Mouse (Mus musculus) erythroid progenitor cell, adult 5-6 weeks (primary cell): ENCODE results near the gene Rpl36a-ps1. TPM values are rescaled to one million over a fixed set of nuclear protein-coding genes. Genes with fewer than 3 reads are reported as not detected.
"Not testable (repeated sequence)": the region's sequence is repeated elsewhere in the genome, so short reads cannot be mapped to it uniquely, and the experiment has no call there.

ENCODE experiments used
- ATAC-seq: replicated peaks from 2 replicates; pipeline ENCODE4 v1.8.0; 2016; ENCODE audit warnings: moderate number of reproducible peaks, mild to moderate bottlenecking, moderate TSS enrichment, inconsistent platforms; ENCODE audit not compliant: poor library complexity, low FRiP score, severe bottlenecking
- total RNA-seq, 2 experiments: library from RNA; stranded (forward) in 1 of 2; stranded (reverse) in 1 of 2; fragments of 150-400 nt in 1 of 2; fragments of 186-747, 209-891 nt in 1 of 2; gene quantifications; 2 replicates each; pipeline versions ENCODE4 v1.2.3 to v1.2.4; 2015 to 2017; ENCODE audit warnings: low replicate concordance in 2 of 2

Rpl36a-ps1 gene
- total RNA-seq (2015; ENCODE audit: low replicate concordance) (6.3 and 8.3 TPM in 2 replicates), total RNA-seq (2017; ENCODE audit: low replicate concordance) (4.3 TPM in 1 of 2 replicates, not detected in the other)

GRCm38 (mm10) chr14:98994218-98994617 is at the start of gene Rpl36a-ps1:
Rpl36a-ps1 (minus strand) TSS chr14:98994318.
- no peak for ATAC-seq

- no peak for ATAC-seq
These were observed 49.4 kb upstream of the Rpl36a-ps1 start for GRCm38 (mm10) chr14:99043499-99043898.

DNA sequence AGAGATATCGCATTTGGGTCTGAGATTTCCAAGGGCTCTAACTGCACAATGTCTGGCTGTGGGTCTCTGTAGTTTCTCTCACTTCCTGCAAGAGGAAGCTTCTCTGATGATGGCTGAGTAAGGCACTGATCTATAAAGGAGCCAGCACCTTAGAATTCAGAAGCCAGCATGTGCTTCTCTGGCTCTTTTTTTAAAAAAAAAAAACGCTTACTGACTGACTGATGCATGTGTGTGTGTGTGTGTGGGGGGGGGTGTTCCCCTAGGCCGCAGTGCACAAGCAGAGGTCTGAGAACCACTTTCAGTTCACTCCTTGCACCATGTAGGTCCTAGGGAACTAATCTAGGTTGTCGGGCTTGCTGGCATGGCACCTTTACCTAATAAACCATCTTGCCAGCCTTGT is 47.3 kb upstream of the Rpl36a-ps1 start:
- ATAC-seq, result no peak

GRCm38 (mm10) chr14:99039308-99039707 is 45.2 kb upstream of the Rpl36a-ps1 start:
- not testable (repeated sequence) for ATAC-seq

GRCm38 (mm10) chr14:99037703-99038102 is 43.6 kb upstream of the Rpl36a-ps1 start:
- no peak for ATAC-seq

DNA sequence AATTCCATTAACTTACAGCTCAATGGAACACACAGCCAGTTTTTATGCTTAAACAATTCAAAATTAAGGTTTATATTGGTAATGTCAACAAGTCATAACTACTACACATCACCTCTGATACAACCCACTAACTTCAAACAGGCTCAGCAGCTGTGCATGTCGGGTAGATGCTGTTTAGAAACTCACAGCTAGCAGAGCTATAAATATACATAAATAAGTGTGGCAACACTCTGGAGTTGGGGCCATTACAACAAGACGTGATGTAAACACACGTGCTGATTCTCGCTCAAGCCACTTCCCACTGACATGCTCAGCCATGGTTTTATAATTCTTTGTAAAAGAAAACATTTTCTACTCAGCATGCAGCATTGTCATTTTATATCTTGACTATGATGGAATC is 41.9 kb upstream of the Rpl36a-ps1 start:
- ATAC-seq, result no peak

DNA sequence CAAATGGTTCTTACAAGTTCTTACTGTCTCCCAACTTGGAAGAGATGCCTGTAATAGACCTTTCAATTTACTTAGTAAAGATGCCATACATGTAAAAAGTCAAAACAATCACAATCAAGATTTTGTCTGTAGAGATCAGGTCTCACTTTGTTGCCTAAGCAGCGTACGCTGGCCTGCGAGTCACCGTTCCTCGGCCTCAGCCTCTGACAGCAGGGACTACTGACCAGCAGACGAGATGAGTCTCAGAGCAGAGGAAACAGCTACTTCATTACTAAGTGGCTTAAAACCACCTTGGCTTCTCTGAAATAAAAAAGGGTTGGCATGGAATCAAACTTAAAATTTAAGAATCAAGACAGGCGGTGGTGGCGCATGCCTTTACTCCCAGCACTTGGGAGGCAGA is 40.7 kb upstream of the Rpl36a-ps1 start:
- not testable (repeated sequence) for ATAC-seq

DNA sequence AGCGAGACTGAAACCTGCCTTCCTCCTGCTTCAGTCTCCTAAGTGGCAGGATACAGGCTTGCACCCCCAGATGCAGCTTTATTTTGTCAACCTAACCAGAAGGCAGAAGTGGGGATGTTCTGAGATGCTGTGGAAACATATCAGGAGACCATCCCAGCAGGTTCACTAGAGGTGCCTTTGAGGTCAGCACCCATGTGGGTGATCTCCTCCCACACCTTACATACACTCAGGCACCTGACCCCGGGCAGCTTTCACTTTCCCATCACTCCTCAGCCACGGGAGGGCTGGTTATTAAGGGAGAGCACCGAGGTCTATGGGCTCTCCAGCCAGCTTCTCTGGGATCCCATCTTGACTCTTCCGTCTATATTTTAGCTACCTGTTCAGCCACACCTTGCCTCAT is 38.5 kb upstream of the Rpl36a-ps1 start:
- no peak for ATAC-seq

DNA sequence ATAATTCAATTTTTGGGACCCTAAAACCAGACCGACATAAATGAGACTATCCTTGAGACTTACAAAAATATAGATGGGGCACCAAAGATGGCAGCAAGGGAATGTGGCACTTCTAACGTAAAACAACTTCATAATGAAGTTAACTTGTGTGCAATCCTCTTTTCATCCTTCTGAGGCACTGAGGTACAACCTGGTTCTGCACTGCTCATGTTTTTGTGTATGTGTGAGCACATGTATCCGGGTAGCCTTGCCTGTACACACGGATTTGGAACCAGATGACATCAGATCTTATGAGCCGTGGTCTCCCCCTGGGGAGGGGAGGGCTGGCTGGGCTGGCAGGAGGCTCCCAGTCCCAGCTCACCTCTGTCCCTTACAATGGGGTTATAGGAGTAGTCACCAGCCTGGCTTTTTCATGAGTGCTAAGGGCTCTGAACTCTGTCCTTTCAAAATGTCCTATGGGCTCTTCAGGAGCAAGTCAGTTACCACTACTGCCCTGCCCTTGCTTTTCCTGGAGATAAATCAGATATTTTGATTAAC is 37.3 kb upstream of the Rpl36a-ps1 start:
- ATAC-seq, result no peak

DNA sequence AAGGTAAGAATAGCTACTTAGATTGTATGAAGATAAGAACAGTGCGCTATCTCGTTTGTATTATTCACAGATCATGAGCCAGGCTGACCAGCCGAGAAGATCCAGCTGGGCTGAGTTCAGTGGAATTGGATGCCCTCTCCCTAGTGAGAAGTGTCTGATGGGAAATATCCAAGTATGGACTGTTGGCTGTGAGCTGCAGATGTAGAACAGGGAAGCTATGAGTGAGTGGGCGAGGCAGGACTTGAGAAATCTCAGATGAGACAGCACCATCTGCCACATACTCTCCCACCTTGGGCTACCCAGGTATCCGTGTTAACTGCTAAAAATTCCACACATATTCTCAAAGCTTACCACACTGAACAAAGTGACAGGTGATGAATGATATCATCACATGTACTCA is 35.9 kb upstream of the Rpl36a-ps1 start:
- ATAC-seq, result no peak

DNA sequence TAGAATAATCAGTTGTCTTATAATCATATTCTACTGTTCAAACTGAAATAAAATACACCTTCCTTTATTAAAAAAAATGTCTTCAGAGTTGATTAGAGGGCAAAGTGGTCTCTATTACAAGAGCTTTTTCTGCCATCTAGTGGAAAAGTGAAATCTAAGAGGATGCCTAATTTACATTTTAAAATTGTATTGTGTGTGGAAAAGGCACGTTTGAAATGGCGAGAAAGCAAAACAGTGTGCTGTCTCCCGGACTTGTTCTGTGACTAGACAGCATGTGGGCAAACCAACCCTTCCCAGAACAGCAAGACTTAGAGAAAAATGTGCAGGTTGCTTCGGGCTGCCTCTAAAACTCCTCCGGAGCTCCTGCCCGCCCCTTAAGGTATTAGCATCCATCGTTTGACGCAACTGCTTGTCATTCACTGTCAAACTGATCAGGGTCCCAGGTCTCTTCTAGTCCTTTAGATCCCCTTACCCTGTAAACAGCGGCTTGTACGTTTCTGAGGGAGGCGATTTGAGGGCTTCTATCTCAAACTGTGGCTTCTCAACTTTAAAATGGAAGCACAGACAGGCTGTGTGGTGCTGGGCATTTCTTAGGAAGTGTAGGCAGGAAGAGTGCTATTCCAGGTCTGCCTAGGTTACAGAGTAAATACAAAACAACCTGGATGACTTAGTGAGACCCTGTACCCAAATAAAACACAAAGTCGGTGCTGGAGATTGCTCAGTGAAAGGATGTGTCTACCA is 28.4 kb upstream of the Rpl36a-ps1 start:
- no peak for ATAC-seq

DNA sequence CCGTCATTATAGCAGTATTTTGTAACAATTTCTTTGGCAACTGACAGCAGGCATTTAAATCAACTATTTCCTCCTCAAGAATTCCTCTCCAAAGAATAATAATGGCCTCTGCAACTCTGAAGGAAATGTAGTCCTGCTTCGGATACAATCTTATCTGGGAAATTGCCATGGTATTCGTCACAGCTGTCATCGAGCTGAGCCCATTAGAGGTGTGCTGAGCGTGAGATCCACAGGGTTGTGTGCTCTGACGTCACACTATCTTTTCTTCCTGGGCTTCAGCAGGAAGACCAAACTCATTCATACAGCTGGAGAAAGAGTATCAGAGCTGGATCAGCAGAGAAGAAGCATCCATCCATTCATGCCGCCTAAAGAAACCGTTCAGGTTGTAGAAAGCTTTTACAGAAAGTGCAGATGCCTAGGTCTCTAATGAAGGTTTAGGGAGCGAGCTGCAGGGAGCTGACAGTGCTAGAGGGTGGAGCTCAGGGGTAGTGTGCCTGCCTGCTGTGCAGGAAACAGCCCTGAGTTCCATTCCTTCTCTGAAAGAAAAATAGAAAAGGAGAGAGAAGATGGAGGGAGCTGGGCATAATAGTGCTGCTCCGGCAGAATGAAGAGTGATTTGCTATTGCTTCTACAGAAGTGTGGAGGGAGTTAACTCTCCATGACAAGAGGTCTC is 25.2 kb upstream of the Rpl36a-ps1 start:
- ATAC-seq, result no peak

GRCm38 (mm10) chr14:99018691-99019090 is 24.6 kb upstream of the Rpl36a-ps1 start:
- ATAC-seq, result no peak

DNA sequence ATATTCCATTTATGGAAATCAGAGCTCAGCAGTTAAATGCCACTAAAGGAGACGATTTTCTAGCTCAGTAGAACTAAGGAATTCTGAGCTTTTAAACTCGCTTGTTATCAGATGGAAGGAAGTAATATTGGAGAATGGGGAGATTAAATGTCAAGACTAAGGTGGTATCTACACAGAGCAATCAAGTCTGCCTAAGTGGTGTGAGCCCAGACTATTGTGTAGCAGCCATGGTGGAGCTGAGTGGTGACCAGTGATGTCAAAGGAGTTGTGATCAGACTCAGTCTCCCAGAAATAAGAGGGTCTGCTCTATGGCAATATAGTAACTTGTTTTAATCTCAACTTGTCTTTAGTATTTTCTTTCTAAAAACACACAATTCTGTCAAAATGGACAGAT is 16.8 kb upstream of the Rpl36a-ps1 start:
- no peak for ATAC-seq

DNA sequence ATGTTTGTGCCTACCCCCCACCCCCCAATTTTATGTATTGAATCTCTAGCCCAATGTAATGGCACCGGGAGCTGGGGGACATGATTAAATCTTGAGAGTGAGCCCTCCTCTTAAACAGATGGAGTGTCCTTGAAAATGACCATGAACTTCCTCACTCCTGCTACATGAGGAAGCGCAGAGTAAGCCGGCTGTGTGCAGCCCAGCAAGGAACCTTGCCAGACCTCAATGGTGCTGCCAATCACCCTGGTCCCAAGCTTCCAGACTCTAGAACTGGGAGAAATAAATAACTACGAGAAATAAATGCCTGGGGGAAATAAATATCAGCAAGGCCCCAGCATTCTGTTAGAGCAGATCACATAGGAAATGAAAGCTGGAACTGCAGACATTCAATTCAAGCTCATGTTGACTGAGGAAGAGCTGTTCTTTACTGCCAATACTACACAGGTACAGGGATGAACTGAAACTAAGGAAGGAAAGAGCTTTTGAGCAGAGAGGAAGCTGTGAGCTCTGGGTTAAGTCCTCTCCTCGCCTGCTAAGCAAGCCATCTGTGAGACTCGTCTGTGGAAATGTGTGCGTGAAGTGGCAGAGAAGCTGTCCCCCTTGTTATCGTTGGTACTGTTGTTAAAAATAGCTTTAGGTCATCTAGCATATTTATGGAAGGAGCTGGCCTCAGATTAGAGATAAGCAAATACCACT is 16.3 kb upstream of the Rpl36a-ps1 start:
- no peak for ATAC-seq

- ATAC-seq, result no peak
These were observed 1.6 kb downstream of the Rpl36a-ps1 start for GRCm38 (mm10) chr14:98992482-98992881.

DNA sequence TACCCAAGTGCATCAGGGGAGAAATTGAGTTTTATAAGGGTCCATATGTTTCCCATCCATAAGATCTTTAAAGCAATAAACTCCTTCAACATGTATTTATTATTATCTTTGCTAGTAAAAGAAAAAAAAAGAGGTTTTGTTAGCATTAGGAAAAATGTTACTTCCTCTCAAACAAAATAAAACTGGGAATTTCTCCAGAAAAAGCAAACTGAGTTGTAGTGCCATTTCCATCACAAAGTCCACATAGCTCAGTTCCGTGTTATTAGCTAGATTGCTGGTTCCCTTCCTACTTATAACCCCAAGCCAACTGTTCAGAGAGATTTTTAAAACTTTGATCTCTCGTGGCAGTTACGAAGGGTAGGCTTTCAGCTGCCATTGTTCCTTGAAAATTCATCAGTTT is 3.5 kb downstream of the Rpl36a-ps1 start:
- ATAC-seq, result no peak

GRCm38 (mm10) chr14:98989818-98990217 is 4.3 kb downstream of the Rpl36a-ps1 start:
- no peak for ATAC-seq

- ATAC-seq, result no peak
These were observed 22.2 kb downstream of the Rpl36a-ps1 start for GRCm38 (mm10) chr14:98971921-98972320.

DNA sequence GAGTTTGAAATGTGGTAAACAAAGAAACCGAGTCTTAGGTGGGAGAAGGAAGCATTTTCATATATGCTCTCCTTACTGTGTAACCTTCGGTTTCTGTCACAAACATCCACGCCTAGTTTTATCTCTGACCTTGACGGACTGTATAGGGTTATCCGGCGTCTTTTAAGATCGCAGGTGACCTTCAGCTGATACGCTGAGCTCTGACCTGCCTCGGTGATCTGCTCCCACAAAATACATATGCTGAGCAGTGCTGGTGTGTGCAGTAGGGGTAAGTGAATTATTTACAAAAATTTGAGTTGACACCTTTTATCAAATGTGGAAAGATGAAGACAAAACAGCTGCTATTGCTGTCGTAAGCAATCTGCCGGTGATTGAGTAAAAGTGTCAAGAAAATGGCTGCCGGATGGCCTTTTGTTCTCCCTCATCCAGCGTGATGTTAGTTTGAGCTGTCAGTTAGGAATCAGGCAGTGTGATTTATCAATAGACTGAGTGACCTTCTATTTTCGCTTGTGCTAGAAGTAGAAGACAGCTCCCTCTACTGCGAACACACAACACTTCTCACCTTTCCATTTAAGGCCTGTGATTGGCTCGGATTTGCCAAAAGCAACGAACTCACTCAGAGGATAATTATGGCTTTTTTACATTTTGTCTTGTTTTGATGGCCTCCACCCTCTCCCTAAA is 35.0 kb downstream of the Rpl36a-ps1 start:
- no peak for ATAC-seq
